In the genomic region with DNA sequence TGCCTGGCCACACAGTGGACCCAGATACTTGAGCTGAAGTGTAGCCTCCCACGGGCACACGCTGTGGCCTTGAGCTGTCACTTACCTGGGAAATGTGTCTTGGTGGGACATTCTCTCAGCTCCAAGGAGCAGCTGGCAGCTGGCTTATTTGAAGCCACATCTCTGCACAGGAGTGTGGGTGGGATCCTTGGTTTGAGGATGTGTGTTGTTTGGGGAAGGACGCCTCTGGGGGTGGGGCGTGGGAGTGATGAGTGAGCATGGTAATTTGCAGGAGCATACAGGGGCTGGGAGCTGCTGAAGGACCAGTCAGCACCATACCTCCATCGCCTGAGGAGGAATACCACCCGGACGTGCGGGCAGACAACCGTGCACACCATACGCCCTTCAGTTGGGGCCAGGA, we compare ENCODE assay signal across 9 mouse cellular contexts. TPM values are rescaled to one million over a fixed set of nuclear protein-coding genes. Genes with fewer than 3 reads are reported as not detected.
DNase-seq lines count a peak whose midpoint lies in the region; ATAC-seq lines count a peak whose summit lies in the region.
"Had no signal": no experiment of that assay in that cellular context is flagged by ENCODE, and none has a peak within 500 bp of the region (broad histone marks: within the 10 kb centered on the region; RNA-seq: fewer than 3 reads in every experiment).

No protein-coding gene starts in this region.

- peak overlapping the region; percentile 32; the same call in 1 of the 2 replicates for H3K9ac ChIP-seq in hindbrain, embryonic 12.5 days
- H3K9ac ChIP-seq in midbrain, embryonic 12.5 days (replicated peaks) = peak overlapping the region; percentile 29; the same call in 1 of the 2 replicates

- peak overlapping the region; percentile 85 for H3K27ac ChIP-seq in hindbrain, embryonic 12.5 days
- peak overlapping the region; percentile 84 for H3K27ac ChIP-seq in midbrain, embryonic 12.5 days (replicated peaks)

- H3K4me3 ChIP-seq in hindbrain, embryonic 12.5 days = no peak overlapping the region
- no peak overlapping the region for H3K4me3 ChIP-seq in midbrain, embryonic 12.5 days

- WGBS in hindbrain, embryonic 12.5 days = 57% methylated on average over 10 of the region's 10 CpGs
- 40% methylated on average over 10 of the region's 10 CpGs for WGBS in midbrain, embryonic 12.5 days

- DNase-seq in right cerebral cortex, adult 18-20 months = peak; percentile 85
- DNase-seq in right cerebral cortex, postnatal 4 days = no peak
- DNase-seq in heart, adult 11 months = no peak
- no peak for DNase-seq in lung, postnatal 36 days
- DNase-seq in cerebellum, postnatal 25 days = no peak
- DNase-seq: lung, adult 2 months had no signal

- H3K4me1 ChIP-seq in hindbrain, embryonic 12.5 days = peaks cover 100% of the 10 kb centered on the region
- peaks cover 98% of the 10 kb centered on the region for H3K4me1 ChIP-seq in midbrain, embryonic 12.5 days

- H3K36me3 ChIP-seq in hindbrain, embryonic 12.5 days = no peaks in the 10 kb centered on the region; the same call in 1 of the 2 replicates
- no peaks in the 10 kb centered on the region for H3K36me3 ChIP-seq in midbrain, embryonic 12.5 days

- H3K27me3 ChIP-seq in hindbrain, embryonic 12.5 days = peaks cover 11% of the 10 kb centered on the region; the same call in 1 of the 2 replicates
- peaks cover 22% of the 10 kb centered on the region; the same call in 1 of the 2 replicates for H3K27me3 ChIP-seq in midbrain, embryonic 12.5 days
- H3K27me3 ChIP-seq: CH12.LX had no signal

- H3K9me3 ChIP-seq in hindbrain, embryonic 12.5 days (replicated peaks) = no peaks in the 10 kb centered on the region
- no peaks in the 10 kb centered on the region for H3K9me3 ChIP-seq in midbrain, embryonic 12.5 days

- ATAC-seq in hindbrain, embryonic 12.5 days (ENCODE audit: low FRiP score) = peak; percentile 14; the same call in 1 of the 2 replicates
- peak; percentile 39 for ATAC-seq in midbrain, embryonic 12.5 days (ENCODE audit: low FRiP score, low read depth)

- no peak overlapping the region for H3K4me2 ChIP-seq in hindbrain, embryonic 12.5 days (replicated peaks)
- peak overlapping the region; percentile 15 for H3K4me2 ChIP-seq in midbrain, embryonic 12.5 days (replicated peaks)

RNA-seq across cellular contexts. Expression of a gene that starts 28.1 kb away (rescaled TPM):
- polyA plus RNA-seq in hindbrain, embryonic 12.5 days (2016; fragmentation: Nextera tagmentation; extraction: Ambion mirVana) = 46.7 and 52.6 TPM in 2 replicates
- 40.1 and 47.7 TPM in 2 replicates for polyA plus RNA-seq in midbrain, embryonic 12.5 days (2016; fragmentation: Nextera tagmentation; extraction: Ambion mirVana)

RNA-seq across cellular contexts. Expression of a gene that starts 49.4 kb away (rescaled TPM):
- polyA plus RNA-seq in hindbrain, embryonic 12.5 days (2016; fragmentation: Nextera tagmentation; extraction: Ambion mirVana) = 173 and 174 TPM in 2 replicates
- polyA plus RNA-seq in midbrain, embryonic 12.5 days (2016; fragmentation: Nextera tagmentation; extraction: Ambion mirVana) = 206 and 210 TPM in 2 replicates

RNA-seq across cellular contexts. Expression of a gene that starts 59.4 kb away (rescaled TPM):
- 106 and 113 TPM in 2 replicates for polyA plus RNA-seq in hindbrain, embryonic 12.5 days (2016; fragmentation: Nextera tagmentation; extraction: Ambion mirVana)
- polyA plus RNA-seq in midbrain, embryonic 12.5 days (2016; fragmentation: Nextera tagmentation; extraction: Ambion mirVana) = 107 and 117 TPM in 2 replicates
